Mouse (Mus musculus): Measurements from ENCODE around the gene Ccdc62. TPM values are rescaled to one million over a fixed set of nuclear protein-coding genes. Genes with fewer than 3 reads are reported as not detected.
A peak's percentile ranks its signal among the peaks of the same experiment; 100 is the strongest.

Ccdc62 gene
- polyA plus RNA-seq, 1 experiment from 2014 or later, result 3.7 TPM

DNA sequence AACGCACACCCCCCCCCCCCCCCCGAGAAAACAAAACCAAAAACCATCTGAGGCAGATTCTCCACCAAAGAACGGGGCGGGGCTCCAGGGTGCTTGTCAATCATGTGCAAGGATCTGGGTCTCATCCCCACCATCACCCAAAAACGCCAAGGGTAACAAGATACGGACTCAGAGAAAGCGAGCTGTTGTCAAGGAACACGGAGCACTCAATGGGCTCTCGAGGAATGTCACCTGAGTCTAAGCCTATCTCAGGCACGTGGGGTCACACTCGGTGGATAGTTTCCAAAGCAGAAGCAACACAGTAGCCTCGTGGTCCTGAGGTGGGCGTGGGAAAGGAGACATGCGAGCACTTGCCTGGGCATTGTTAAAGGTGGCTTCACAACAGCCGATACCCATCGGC lies 83.3 kb downstream of the Ccdc62 start:
- 0 out of 2 replicates have a peak overlapping the region, but pooled peaks have one; percentile 2 for H3K4me3 ChIP-seq
- peaks cover 93% of the 10 kb centered on the region for H3K4me1 ChIP-seq
- H3K9ac ChIP-seq, result peak overlapping the region; percentile 79
- no peaks in the 10 kb centered on the region for H3K27me3 ChIP-seq (replicated peaks)
- peak overlapping the region; percentile 96 for H3K27ac ChIP-seq (replicated peaks)
- no peak for ATAC-seq (ENCODE audit: extremely low read depth, insufficient number of reproducible peaks, low FRiP score, low TSS enrichment)
- peak overlapping the region; percentile 62 for H3K4me2 ChIP-seq
- H3K36me3 ChIP-seq, result peaks cover 18% of the 10 kb centered on the region
- 54% methylated on average over 16 of the region's 16 CpGs for WGBS
- no peaks in the 10 kb centered on the region for H3K9me3 ChIP-seq

DNA sequence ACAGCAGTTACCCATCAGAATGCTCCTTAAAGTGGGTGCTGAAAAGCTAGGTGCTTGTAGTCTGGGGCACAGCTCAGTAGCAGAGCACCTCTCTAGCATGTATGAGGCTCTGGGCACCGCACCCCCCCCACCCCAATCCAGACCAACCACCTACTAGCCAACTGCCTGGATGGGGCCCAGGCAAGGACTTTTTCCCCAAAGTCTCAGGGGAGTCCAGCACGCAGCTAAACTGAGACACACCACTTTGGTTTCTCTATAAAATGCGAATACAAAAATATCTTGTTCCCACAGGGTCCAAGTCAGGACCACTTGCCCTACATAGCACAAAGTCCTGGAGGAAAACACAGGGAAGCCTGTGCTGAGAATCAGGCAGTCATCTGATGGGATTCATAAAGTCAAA lies 83.7 kb downstream of the Ccdc62 start:
- Histone ChIP-seq H3K9me3 (no peaks in the 10 kb centered on the region), H3K4me1 (peaks cover 97% of the 10 kb centered on the region), H3K9ac (peak overlapping the region; percentile 79), H3K4me3 (peak overlapping the region; percentile 27; the same call in 1 of the 2 replicates), H3K27me3 (replicated peaks) (no peaks in the 10 kb centered on the region), H3K27ac (replicated peaks) (peak overlapping the region; percentile 96), H3K4me2 (peak overlapping the region; percentile 62), H3K36me3 (peaks cover 14% of the 10 kb centered on the region)
- 60% methylated on average over 3 of the region's 3 CpGs for WGBS
- ATAC-seq (ENCODE audit: extremely low read depth, insufficient number of reproducible peaks, low FRiP score, low TSS enrichment), result no peak

DNA sequence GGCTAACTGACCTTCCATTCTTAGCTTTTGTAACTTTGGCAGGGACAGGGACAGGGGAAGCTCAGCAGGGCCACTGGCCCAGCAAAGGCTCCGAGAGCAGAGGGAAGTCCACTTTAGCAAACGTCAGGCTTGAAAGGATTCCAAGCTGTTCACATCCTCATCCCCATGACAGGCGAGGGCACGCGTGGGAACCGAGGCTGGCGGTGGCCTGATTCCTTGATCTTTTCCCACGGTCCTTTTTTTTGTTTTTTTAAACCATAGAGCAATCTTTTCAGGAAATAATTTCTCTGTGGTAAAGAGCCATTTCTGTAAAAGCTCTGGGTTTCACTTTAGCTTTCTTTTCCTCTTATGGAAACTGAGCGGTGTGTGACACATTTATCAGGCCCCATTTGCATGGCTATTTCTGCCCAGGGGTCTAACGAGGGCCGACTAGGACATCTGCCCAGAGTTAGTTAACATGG lies 84.3 kb downstream of the Ccdc62 start:
- H3K4me1 ChIP-seq, result peaks cover 100% of the 10 kb centered on the region
- ATAC-seq (ENCODE audit: extremely low read depth, insufficient number of reproducible peaks, low FRiP score, low TSS enrichment), result no peak

DNA sequence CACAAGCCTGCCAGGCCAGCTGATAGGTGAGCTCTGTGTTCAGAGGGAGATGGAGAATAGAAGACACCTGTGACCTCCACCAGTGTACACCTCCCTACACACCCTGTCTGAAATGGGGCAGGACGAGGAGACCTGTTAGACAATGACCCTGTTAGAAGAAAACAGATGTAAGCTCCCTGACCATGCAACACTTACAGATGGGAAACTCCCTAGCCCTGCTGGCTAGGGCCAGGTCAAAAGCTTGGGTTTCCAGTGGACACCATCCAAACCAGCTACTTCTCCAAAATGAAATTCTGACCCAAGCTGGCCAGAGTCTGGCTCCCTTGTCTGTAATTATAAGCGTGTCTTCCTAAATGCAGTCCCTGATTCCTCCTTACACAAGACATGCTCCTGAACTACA lies 85.2 kb downstream of the Ccdc62 start:
- Histone ChIP-seq H3K4me3 (no peak overlapping the region), H3K4me1 (peaks cover 99% of the 10 kb centered on the region), H3K27me3 (replicated peaks) (no peaks in the 10 kb centered on the region), H3K9me3 (no peaks in the 10 kb centered on the region), H3K36me3 (peaks cover 3% of the 10 kb centered on the region), H3K9ac (peak overlapping the region; percentile 12; the same call in 1 of the 2 replicates), H3K4me2 (0 out of 2 replicates have a peak overlapping the region, but pooled peaks have one; percentile 62), H3K27ac (replicated peaks) (peak overlapping the region; percentile 96)
- 69% methylated on average over 2 of the region's 2 CpGs for WGBS
- ATAC-seq (ENCODE audit: extremely low read depth, insufficient number of reproducible peaks, low FRiP score, low TSS enrichment), result no peak

More for the DNA sequence above, 84.3 kb downstream of the Ccdc62 start:
- Histone ChIP-seq H3K9me3 (no peaks in the 10 kb centered on the region), H3K27me3 (replicated peaks) (no peaks in the 10 kb centered on the region), H3K4me2 (peak overlapping the region; percentile 62), H3K9ac (peak overlapping the region; percentile 79), H3K36me3 (peaks cover 8% of the 10 kb centered on the region), H3K27ac (replicated peaks) (peak overlapping the region; percentile 96), H3K4me3 (peak overlapping the region; percentile 27)
- 9% methylated on average over 11 of the region's 11 CpGs for WGBS

DNA sequence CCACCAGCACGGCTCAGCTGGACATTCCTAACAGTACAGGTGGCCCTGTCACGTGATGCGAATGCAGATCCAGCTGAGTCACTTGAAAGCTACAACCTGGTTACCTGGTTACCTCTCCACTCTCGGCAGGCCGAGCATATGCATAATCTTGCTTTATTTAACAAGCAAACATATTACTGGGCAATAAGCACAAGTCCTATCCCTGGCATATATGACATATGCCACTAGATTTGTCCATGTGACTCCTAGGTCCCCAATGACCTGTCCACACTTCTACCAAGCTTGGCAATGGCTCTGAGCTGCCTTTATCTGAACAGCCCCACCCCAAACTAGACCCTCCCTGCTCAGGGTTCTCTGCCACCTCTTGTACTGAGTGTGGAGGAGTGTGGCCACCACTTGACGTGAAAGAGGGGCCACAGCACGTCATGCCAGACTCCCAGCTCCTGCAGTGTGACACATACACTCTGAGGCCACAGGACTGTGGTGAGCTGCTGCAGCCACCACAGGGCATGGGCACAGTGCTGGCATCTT lies 85.9 kb downstream of the Ccdc62 start:
- Histone ChIP-seq H3K9me3 (no peaks in the 10 kb centered on the region), H3K9ac (peak overlapping the region; percentile 68), H3K27ac (replicated peaks) (peak overlapping the region; percentile 96), H3K36me3 (peaks cover 10% of the 10 kb centered on the region), H3K4me2 (0 out of 2 replicates have a peak overlapping the region, but pooled peaks have one; percentile 15), H3K4me3 (no peak overlapping the region), H3K27me3 (replicated peaks) (no peaks in the 10 kb centered on the region), H3K4me1 (peaks cover 99% of the 10 kb centered on the region)
- 66% methylated on average over 7 of the region's 7 CpGs for WGBS
- ATAC-seq (ENCODE audit: extremely low read depth, insufficient number of reproducible peaks, low FRiP score, low TSS enrichment), result no peak

DNA sequence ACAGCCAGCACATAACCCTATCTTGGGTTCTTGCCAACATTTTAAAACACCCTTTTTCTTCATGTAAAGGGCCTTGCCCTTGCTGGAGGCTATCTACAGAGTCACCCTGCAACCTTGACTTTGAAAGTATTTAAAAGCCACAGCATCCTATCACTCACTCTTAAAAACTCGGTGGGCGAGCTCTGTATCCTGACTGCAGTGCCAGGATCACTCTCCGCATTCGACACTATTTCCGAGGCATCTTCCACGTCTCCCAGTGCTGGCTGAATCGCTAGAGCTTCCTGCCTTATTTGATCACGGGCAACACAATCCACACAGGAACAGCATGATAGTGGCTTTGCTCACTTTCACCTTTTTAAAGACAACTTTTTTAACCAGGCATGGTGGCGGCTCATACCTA lies 87.5 kb downstream of the Ccdc62 start:
- Histone ChIP-seq H3K4me1 (peaks cover 98% of the 10 kb centered on the region), H3K4me2 (peak overlapping the region; percentile 10), H3K9ac (peak overlapping the region; percentile 70), H3K9me3 (no peaks in the 10 kb centered on the region), H3K36me3 (peaks cover 19% of the 10 kb centered on the region), H3K27me3 (replicated peaks) (no peaks in the 10 kb centered on the region), H3K27ac (replicated peaks) (peak overlapping the region; percentile 72), H3K4me3 (no peak overlapping the region)
- 45% methylated on average over 9 of the region's 9 CpGs for WGBS
- ATAC-seq (ENCODE audit: extremely low read depth, insufficient number of reproducible peaks, low FRiP score, low TSS enrichment), result no peak

DNA sequence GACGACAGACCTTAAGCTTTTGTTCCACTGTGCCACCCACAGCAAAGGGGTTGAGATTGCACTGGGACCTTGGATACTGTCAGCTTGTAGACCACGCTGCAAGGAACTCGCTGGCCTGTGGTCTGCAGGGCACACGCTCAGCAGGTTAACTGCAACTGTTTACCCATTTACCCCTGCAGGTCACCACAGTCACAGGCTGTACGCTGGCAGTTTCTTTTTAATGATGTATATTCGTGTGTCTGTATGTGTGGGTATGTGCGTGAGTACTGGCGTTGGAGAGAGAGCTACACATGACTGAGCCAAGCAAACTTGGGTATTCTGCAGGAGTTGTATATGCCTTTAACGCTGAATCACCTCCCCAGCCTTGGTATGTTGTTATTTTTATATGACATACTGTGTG lies 88.2 kb downstream of the Ccdc62 start:
- Histone ChIP-seq H3K36me3 (peaks cover 19% of the 10 kb centered on the region), H3K27me3 (replicated peaks) (no peaks in the 10 kb centered on the region), H3K4me1 (peaks cover 98% of the 10 kb centered on the region), H3K9me3 (no peaks in the 10 kb centered on the region), H3K4me2 (peak overlapping the region; percentile 23; the same call in 1 of the 2 replicates), H3K4me3 (no peak overlapping the region), H3K27ac (replicated peaks) (peak overlapping the region; percentile 72), H3K9ac (peak overlapping the region; percentile 61)
- 70% methylated on average over 9 of the region's 9 CpGs for WGBS
- ATAC-seq (ENCODE audit: extremely low read depth, insufficient number of reproducible peaks, low FRiP score, low TSS enrichment), result no peak

Small RNAs within 50 kb of the gene (microRNA-seq; reads per million reads assigned to microRNA genes)
- 0.82 reads per million for gene Mir7032

Other genes with a start within 250 kb of the Ccdc62 start
- 48.0 and 48.9 TPM in 2 replicates for gene Clip1, start 246.1 kb upstream of the Ccdc62 start, polyA plus RNA-seq (2015; fragmentation: Nextera tagmentation; extraction: Ambion mirVana)
- gene Zcchc8, start 209.6 kb upstream of the Ccdc62 start, polyA plus RNA-seq (2015; fragmentation: Nextera tagmentation; extraction: Ambion mirVana), result 53.4 and 56.1 TPM in 2 replicates
- gene Rsrc2, start 181.3 kb upstream of the Ccdc62 start, polyA plus RNA-seq (2015; fragmentation: Nextera tagmentation; extraction: Ambion mirVana), result 73.5 and 76.2 TPM in 2 replicates
- 16.1 and 18.8 TPM in 2 replicates for gene Kntc1, start 181.0 kb upstream of the Ccdc62 start, polyA plus RNA-seq (2015; fragmentation: Nextera tagmentation; extraction: Ambion mirVana)
- 0.09 TPM in 1 of 2 replicates, not detected in the other for gene Hcar2, start 65.2 kb upstream of the Ccdc62 start, polyA plus RNA-seq (2015; fragmentation: Nextera tagmentation; extraction: Ambion mirVana)
- gene Hcar1, start 50.7 kb upstream of the Ccdc62 start, polyA plus RNA-seq (2015; fragmentation: Nextera tagmentation; extraction: Ambion mirVana), result 0.10 and 0.20 TPM in 2 replicates
- 81.9 and 97.3 TPM in 2 replicates for gene Denr, start 23.5 kb upstream of the Ccdc62 start, polyA plus RNA-seq (2015; fragmentation: Nextera tagmentation; extraction: Ambion mirVana)
- 1.3 and 2.9 TPM in 2 replicates for gene Gm43518, start 3.3 kb upstream of the Ccdc62 start, polyA plus RNA-seq (2015; fragmentation: Nextera tagmentation; extraction: Ambion mirVana)
- gene Hip1r, start 42.9 kb downstream of the Ccdc62 start, polyA plus RNA-seq (2015; fragmentation: Nextera tagmentation; extraction: Ambion mirVana), result 4.7 and 5.6 TPM in 2 replicates
- gene Vps37b, start 101.6 kb downstream of the Ccdc62 start, polyA plus RNA-seq (2015; fragmentation: Nextera tagmentation; extraction: Ambion mirVana), result 51.2 and 52.2 TPM in 2 replicates
- 1.6 and 1.7 TPM in 2 replicates for gene Abcb9, start 165.1 kb downstream of the Ccdc62 start, polyA plus RNA-seq (2015; fragmentation: Nextera tagmentation; extraction: Ambion mirVana)
- 18.3 and 18.8 TPM in 2 replicates for gene Ogfod2, start 181.6 kb downstream of the Ccdc62 start, polyA plus RNA-seq (2015; fragmentation: Nextera tagmentation; extraction: Ambion mirVana)
- gene Arl6ip4, start 185.4 kb downstream of the Ccdc62 start, polyA plus RNA-seq (2015; fragmentation: Nextera tagmentation; extraction: Ambion mirVana), result 68.5 and 70.8 TPM in 2 replicates

All from heart, embryonic 13.5 days (tissue).